Mouse (Mus musculus) ovary, adult 18-20 months (tissue): Measurements from ENCODE around the gene Ddx41.

Experiments used
- DNase-seq: peaks from one replicate; pipeline ENCODE4 v3.0.0; 2022; ENCODE audit warnings: low spot score, mixed read lengths

Ddx41 gene

DNA sequence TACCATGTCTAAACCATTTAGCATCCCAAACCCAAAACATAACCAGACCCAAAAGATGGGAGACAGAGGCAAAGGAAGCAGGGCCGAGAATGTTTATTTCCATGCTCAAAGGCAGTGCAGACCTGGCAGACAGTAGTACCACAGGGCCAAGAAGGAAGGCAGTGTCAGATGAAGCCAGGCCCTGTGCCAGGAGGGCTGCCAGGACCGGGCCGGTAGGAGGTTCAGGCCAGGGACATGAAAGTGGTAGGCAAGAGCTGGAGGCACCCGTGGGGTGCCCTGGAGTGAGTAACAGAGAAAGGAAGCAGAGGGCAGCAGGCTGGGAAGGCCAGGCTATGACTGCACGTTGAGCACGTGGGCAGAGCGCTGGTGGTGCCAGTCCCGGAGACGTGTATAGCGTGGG is 29.8 kb downstream of the Ddx41 start:
- DNase-seq: no peak

DNA sequence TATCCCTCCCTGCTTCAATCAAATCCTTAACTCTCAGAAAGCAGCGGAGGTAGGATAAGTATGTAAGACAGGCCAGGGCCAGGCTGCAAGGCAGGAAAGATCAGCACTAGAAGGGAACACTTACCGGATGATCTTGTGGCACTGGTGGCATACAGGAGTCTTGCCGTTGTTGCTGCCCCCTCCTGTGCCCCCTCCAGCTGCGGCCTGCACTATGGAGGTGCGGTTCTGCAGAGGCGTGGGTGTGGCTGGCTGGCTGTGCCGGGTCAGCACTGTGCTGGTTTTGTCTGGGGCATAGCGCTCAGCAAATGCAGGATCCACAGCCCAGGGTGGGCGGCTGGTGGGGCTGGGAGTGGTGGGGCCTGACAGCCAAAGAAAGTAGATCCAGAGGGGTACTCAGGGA is 30.6 kb downstream of the Ddx41 start:
- DNase-seq: no peak

DNA sequence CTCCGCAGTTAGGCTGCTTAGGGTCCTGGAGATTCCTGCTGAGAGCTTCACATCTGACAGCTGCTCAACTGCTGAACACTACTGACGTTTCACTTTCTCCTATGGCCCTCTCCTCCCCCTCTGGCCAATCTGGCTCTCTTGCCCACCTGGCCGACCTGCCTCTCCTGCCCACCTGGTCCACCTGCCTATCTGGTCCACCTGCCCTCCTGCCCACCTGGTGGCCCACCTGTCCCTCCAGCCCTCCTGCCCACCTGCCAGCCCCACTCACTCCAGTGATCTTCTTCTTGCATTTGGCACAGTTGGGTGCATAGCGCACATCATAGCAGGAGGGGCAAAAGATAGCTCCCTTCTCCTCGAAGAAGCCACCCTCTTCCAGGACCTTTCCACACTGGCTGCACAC is 32.1 kb downstream of the Ddx41 start:
- DNase-seq: no peak

DNA sequence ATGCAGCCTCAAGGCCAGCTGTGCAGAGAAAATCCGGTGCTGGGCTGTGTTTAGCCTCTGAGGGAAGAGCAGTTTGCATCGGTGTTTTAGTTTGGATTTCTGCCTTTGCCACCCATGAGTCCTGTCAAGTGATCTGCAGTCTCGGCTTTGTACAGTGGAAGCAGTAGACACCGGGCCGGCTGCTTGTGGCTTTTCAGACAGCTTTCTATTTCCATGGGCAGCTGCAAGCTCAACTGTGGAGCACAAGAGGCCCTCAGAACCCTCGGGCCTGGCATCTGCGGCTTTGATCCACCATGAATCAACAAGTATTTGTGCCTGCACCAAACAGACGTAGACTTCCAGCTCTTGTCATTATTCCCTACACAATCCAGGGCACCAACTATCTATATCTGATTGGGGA is 34.1 kb downstream of the Ddx41 start:
- no peak for DNase-seq

DNA sequence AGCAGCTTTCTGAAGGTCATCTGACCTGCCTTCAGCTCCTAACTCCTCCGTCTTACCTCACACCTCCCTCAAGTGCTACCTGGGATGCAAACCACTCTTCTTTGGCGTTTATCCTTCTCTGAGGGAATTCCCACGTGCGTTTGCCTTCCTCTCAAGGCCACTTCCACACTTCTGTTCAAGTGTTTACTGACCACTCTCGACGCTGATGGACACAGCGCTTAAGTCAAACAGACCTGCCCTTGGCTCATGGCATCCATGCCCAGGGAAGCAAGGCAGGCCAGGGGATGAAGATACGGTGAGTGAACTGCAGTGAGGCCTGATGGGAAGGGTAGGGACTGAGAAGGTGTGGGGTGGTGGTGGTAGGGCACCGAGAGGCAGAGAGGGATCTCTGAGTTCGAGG is 35.9 kb downstream of the Ddx41 start:
- DNase-seq: no peak

DNA sequence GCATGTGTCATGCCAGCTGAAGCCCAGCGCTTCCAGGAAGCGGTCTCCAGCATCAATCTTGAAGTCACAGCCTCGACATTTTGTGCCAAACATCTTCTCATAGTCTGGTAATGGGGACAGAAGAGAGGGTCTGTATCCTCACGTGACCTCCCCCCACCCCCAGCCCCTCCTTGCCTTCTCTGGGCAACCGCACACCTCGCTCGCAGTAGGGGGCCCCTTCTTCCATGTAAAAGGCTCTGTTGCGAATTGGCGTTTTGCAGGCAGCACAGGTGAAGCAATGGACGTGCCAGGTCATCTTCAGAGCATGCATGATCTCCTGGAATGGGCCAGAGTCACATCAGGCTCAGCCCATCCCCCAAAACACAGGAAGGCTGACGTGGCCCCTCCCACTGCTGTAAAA is 37.6 kb downstream of the Ddx41 start:
- no peak for DNase-seq

DNA sequence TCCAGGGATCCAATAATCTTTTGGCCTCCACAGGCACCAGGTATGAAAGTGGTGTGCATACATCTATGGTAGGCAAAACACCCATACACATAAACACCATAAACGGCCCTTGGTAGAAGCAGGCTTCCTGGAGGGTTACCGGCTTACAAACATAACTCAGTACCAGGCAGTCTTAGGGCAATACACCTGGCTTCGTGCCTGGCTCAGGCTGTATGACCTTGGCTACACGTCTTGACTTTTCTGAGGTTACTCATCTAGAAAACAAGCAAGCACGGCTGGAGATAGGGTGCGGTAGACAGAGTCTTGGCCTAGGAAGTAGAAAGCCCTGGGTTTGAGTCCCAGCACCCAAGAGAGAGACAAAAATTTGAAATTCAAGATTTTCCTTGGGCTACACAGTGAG is 39.8 kb downstream of the Ddx41 start:
- no peak for DNase-seq

DNA sequence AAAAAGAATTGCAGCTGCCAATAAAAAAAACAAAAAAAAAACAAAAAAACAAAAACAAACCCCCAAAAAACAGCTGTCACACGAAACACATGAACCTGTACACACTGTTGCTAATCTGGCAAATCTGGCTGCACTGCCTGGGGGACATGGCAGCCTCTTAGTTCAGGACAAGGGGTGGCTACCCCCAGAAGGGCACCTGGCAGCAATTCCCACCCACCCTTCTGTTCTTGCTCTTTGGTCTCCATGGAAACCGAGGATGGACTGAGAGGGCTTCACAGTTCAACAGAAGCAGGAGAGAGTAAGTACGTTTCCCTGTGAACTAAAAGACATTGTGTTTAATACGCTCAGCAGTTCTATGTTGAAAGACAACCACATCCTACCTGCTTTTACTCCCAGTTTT is 40.8 kb downstream of the Ddx41 start:
- DNase-seq: no peak

DNA sequence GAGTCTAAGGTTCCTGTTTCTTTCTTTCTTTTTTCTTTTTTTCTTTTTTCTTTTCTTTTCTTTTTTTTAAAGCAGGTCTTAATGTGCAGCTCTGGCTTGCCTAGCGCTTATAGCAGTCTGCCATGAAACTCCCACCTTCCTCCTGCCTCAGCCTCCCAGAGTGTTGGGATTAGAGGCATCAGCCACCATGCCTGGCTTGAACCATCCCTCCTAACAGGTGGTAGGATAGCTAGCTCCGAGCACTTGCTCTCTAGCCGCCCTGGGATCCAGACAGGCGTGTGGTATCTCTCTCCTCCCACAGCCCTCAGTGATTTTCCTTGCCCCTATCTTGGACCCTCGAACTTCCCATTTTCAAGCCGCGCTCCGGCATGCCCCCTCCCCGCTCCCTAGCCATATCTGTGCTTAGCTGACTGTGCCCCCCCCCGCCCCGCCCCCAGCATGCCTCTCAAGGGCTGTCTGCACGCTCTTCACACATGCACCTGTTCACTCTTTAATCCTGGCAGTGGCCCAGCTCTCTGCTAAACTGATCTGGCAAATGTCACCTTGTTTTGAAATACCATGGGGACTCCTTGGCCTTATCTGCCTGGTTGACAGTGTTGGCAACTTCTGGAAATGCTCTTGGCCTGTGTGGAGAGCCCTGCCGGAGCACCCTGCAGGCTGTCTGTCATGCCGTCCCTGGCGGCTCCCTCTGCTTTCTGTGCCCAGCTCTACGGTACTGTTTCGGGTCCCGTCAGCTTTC is 41.4 kb downstream of the Ddx41 start:
- DNase-seq: no peak

DNA sequence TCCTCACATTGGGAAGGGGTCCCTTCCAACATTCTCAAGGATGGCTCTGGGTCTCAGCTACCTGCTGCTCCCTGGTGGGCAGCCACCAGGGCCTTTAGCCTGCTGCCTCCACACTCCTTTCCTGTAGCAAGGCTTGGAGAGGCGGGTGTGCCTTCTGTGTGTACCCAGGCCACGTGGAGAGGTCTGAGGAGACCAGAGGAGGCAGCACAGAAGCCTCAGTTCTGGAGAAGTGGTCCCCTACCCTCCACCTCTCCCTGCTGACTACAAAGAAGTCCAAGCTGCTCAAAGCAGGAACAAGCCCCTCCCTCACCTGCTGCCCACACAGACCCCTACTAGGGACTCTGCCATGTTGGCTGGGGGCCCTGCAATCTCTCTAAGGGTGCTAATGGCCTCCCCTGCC is 42.2 kb downstream of the Ddx41 start:
- DNase-seq: no peak

DNA sequence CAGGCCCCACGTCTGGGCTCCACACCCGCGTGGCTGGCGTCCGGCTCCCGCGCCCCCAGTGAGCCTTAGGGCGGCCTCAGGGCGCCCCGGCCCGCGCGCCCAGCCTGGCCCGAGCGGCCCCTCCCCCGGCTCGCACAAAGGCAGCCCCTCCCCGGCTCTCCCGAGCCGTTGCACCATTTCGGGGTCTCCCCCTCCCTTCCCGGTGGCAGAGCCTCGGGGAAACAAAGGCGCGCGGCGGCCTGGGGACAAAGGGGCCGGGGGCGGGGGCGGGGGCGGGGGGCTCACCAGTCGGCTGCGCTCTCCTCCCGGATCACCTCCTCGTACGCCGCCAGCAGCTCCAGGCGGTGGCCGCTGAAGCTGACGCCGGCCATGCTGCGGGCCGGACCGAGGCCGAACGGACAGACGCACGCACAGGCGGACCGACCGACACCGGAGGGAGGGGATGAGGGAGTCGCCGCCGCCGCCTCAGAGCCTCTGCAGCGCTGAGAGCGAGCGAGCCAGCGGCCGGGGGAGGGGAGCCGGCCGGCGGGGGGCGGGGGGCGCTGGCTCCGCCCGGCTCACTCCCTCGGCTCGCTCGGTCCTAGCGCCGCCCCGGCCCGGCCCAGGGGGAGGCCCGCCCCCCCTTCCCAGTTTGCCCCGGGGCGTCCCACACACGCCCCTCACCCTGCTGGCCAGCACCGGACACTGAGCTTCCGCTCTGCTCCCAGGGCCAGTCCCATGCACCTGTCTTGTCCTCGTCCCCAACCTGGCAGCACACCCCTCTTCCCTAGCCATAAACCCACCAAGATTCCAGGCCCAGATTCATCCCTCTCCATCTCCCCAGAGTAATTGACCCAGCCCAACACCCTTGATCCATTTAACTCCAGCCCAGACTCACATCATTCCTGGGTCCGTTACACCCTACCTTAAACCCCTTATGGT is 48.6 kb downstream of the Ddx41 start, which contains the start of gene Dbn1:
TSS of gene Dbn1 (minus strand) at position 534 of the 921 bp plus-strand sequence.
- DNase-seq: no peak

DNA sequence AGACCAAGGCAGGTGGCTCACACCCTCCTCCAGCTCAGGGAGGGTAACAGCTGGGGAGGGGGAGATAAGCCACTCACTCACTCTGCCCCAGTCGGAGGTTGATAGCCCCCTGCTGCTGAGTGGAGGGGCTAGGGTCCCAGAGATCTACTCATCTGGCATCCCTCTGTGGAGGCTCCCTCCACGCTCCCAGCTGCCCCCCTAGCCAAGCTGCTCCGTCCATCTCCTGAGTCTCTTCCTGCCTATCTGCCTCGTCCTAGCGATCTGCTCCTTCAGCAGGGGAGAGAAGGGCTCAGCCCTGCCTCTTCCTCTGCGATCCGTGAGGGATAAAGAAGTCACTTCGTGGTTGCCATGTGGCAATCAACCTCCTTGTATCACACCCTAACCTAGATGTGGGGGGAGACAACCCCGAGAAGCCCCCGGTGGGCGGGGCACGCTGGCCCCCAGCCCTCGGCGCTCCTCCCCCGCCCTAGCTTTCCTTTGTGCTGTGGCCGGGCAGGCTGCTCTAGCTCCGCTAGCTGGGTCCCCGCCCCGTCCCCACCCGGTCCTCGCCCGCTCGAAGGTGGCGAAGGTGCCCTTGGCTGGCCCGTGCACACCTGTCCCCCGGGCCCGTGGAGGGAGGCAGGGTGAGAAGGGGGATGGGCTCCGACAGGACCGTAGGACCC is 49.4 kb downstream of the Ddx41 start:
- no peak for DNase-seq

DNA sequence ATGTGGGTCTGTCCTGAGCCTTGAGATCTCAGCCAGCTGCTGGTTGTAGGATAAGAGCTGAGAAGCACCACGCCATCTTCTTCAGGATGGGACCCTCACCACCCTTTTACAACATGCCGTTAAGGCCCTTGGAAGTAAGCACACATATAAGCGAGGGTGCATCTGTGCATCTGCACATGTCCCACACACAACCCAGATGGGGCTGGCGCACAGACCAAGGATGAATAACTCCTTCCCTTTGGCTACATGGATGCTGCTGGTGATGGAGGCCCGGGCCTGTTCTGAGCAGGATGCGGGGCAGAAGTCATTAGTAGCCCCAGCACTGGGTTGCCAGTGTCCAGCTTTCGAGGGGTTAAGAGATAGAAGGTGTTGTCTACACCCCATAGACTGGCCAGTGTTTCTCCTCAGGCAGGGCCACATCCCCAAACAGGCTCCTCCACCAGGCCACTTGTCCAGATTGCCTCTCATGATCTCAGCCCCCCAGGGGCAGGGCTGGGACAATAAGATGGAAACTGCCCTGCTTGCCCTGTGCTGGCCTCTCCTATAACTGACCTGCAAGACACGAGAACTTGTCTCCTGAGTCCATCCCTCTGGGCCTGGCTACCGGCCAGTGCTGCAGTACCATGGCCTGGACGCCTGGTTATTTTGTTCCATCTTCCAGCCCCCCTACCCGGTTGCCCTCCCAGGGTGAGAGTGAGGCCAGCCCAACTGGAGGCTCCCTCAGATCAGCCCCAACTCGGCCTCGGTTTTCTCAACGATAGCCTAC is 50.2 kb downstream of the Ddx41 start:
- DNase-seq: no peak

DNA sequence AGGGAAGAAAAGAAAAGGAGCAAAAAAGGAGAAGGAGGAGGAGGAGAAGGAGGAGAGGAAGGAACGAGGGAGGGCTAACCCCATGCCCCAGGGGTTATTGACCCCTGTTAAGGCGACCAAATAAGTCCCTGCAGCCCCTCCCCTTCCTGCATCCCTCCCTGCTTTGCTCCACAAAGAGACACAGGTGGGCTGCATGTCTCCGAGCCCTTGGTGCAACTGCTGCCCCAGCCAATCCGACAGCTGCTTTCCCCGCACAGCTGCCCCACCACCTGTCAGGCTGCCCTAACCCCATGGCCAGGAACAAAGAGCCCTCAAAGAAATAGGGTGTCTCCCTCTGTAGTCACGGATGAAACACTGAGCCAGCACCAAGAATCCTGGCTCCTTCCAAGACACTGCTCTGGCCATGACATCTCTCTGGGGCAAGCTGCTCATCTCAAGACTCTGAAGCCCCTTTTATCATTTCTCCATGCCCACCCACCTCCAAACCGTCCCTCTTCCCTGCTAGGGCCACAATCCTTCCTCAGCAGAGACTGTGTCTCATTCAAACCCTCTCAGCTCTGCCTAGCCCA is 51.9 kb downstream of the Ddx41 start:
- no peak for DNase-seq

DNA sequence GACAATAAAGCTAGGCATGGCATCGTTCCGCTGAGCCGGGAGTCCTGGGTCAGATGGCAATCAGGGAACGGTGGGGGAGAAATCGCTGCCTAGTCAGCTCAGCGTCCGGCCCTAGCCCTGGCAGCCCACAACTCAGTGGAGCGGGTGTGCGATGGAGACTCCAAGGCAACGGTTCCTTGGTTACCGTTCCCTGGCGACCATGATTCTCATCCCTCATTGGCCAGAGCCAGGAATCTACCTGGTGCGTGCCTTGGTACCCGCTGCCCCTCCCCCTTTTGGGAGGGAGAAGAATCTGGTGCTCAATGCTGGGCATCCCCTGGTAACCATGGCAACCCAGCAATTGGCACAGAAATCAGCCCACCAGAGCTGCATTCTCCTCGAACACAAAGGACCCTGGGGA is 52.9 kb downstream of the Ddx41 start:
- no peak for DNase-seq

DNA sequence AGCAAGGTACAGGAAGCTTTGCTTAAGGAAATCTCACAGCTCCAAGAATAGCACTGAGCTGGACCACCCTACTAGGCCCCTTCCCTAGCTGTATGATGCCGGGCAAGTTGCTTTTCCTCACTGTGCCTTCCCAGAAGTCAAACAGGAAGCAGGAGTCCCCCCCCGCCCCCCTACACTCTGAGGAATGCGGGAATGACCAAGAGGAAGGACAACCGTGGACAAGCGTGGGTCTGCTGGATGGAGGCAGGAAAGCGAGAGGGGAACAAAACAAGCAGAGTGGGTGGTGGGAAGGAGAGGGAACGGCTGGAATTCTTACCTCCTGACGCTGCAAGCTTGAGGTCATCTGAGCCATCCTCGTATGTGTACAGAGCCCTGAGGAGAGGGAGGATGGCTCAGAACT is 53.4 kb downstream of the Ddx41 start:
- no peak for DNase-seq

DNA sequence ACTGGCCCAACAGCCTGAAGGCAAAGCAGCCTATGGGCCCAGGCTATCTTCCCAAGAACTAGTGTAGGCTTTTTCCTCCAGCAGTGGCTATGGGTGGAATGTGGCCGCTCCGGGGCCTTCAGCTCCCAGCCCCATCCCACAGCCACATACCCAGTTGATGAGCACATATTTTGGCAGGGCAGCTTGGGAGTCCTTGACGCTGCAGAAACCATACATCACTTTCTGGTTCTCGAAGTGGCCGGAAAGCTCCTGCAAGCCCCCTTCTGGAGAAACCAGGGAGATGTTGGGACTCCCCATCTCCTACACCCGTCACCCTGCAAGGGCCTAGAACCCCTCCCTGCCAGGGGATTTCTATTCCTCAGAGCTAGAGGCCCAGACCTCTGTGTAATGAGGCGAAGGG is 53.9 kb downstream of the Ddx41 start:
- DNase-seq: no peak
